Comparison of ENCODE assay signal across 8 mouse cellular contexts in the genomic region with DNA sequence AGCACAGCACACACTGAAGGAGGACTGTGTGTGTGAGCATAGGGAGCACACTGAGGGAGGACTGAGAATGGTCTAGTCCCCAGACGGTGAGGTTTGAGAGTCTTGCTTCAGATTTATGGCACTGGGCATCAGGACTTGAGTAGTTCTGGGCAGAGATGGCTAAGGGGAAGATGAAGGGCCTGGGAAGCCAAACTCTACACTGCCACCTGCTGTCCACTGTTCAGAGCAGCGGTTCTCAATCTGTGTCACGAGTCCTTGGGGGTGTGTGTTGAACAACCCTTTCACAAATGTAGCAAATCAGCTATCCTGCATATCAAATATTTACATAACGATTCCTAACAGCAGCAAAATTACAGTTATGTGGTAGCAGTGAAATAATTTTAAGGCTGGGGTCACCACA. TPM values are rescaled to one million over a fixed set of nuclear protein-coding genes. Genes with fewer than 3 reads are reported as not detected.
DNase-seq lines count a peak whose midpoint lies in the region; ATAC-seq and TF ChIP-seq lines count a peak whose summit lies in the region.

No protein-coding gene starts in this region.

- no peak for TF ChIP-seq POLR2A in small intestine, adult 2 months (IDR thresholded peaks at IDR 0.05; ENCODE audit: low read depth, low read length)

- no peak overlapping the region for H3K9ac ChIP-seq in forebrain, embryonic 15.5 days (replicated peaks)
- H3K9ac ChIP-seq in embryonic facial prominence, embryonic 11.5 days (replicated peaks; ENCODE audit: low read length) = no peak overlapping the region
- no peak overlapping the region for H3K9ac ChIP-seq in kidney, postnatal 0 days (ENCODE audit: low read depth, low read length)
- H3K9ac ChIP-seq in lung, embryonic 14.5 days = no peak overlapping the region

- H3K36me3 ChIP-seq in forebrain, embryonic 10.5 days (replicated peaks) = peaks cover 58% of the 10 kb centered on the region
- peaks cover 12% of the 10 kb centered on the region; the same call in 1 of the 2 replicates for H3K36me3 ChIP-seq in forebrain, embryonic 15.5 days
- no peaks in the 10 kb centered on the region; the same call in none of the 2 replicates for H3K36me3 ChIP-seq in embryonic facial prominence, embryonic 11.5 days (replicated peaks; ENCODE audit: control insufficient read depth, insufficient read depth, low read depth, low read length)
- H3K36me3 ChIP-seq in kidney, postnatal 0 days (ENCODE audit: insufficient read depth, low read length) = peaks cover 25% of the 10 kb centered on the region; the same call in 1 of the 2 replicates
- peaks cover 61% of the 10 kb centered on the region for H3K36me3 ChIP-seq in lung, embryonic 14.5 days (ENCODE audit: insufficient read depth)
- peaks cover 15% of the 10 kb centered on the region for H3K36me3 ChIP-seq in small intestine, adult 2 months (ENCODE audit: control insufficient read depth, insufficient read depth, low read length)

- no peak for ATAC-seq in forebrain, embryonic 15.5 days (replicated peaks)
- ATAC-seq in embryonic facial prominence, embryonic 11.5 days (replicated peaks; ENCODE audit: insufficient number of reproducible peaks, low FRiP score, low TSS enrichment, low read depth) = no peak
- no peak; the same call in 1 of the 2 replicates for ATAC-seq in kidney, postnatal 0 days (replicated peaks; ENCODE audit: low FRiP score, low read depth)
- no peak for ATAC-seq in lung, embryonic 14.5 days (ENCODE audit: insufficient read depth)

- H3K4me1 ChIP-seq in forebrain, embryonic 10.5 days = peaks cover 17% of the 10 kb centered on the region
- H3K4me1 ChIP-seq in forebrain, embryonic 15.5 days = peaks cover 25% of the 10 kb centered on the region
- H3K4me1 ChIP-seq in embryonic facial prominence, embryonic 11.5 days (ENCODE audit: control insufficient read depth, insufficient read depth, low read length) = no peaks in the 10 kb centered on the region
- peaks cover 10% of the 10 kb centered on the region for H3K4me1 ChIP-seq in kidney, postnatal 0 days (replicated peaks; ENCODE audit: insufficient read depth, low read length)
- H3K4me1 ChIP-seq in lung, embryonic 14.5 days (ENCODE audit: insufficient read depth) = peaks cover 12% of the 10 kb centered on the region; the same call in 1 of the 2 replicates
- H3K4me1 ChIP-seq in small intestine, adult 2 months (ENCODE audit: control insufficient read depth, insufficient read depth, insufficient read length, low read length) = peaks cover 9% of the 10 kb centered on the region

- H3K4me2 ChIP-seq in forebrain, embryonic 15.5 days (replicated peaks) = no peak overlapping the region
- H3K4me2 ChIP-seq in embryonic facial prominence, embryonic 11.5 days (ENCODE audit: low read depth, low read length) = no peak overlapping the region
- no peak overlapping the region for H3K4me2 ChIP-seq in kidney, postnatal 0 days (ENCODE audit: low read length)
- no peak overlapping the region for H3K4me2 ChIP-seq in lung, embryonic 14.5 days

- TF ChIP-seq CTCF in kidney, postnatal 0 days (IDR thresholded peaks at IDR 0.05; ENCODE audit: low read depth) = peak; percentile 89
- peak; percentile 81 for TF ChIP-seq CTCF in lung, embryonic 14.5 days (IDR thresholded peaks at IDR 0.05; ENCODE audit: low read depth)
- TF ChIP-seq CTCF in small intestine, adult 2 months (IDR thresholded peaks at IDR 0.05; ENCODE audit: extremely low read depth, insufficient read length, insufficient replicate concordance, low read depth, low read length) = peak; percentile 82; the same call in 1 of the 2 replicates

- peak; percentile 42 for DNase-seq in forebrain, embryonic 10.5 days (ENCODE audit: extremely low spot score, low spot score)
- peak; percentile 80 for DNase-seq in 416B (ENCODE audit: low read depth)
- peak; percentile 62 for DNase-seq in adrenal gland, postnatal 25 days
- peak; percentile 76 for DNase-seq in embryonic facial prominence, embryonic 11.5 days (ENCODE audit: low spot score)
- peak; percentile 86 for DNase-seq in kidney, postnatal 0 days (ENCODE audit: low spot score)
- peak; percentile 86 for DNase-seq in lung, embryonic 14.5 days

- H3K4me3 ChIP-seq in forebrain, embryonic 10.5 days = no peak overlapping the region
- no peak overlapping the region for H3K4me3 ChIP-seq in forebrain, embryonic 15.5 days
- no peak overlapping the region for H3K4me3 ChIP-seq in embryonic facial prominence, embryonic 11.5 days (ENCODE audit: low read depth, low read length)
- H3K4me3 ChIP-seq in kidney, postnatal 0 days (replicated peaks; ENCODE audit: low read depth, low read length) = no peak overlapping the region
- no peak overlapping the region for H3K4me3 ChIP-seq in lung, embryonic 14.5 days (ENCODE audit: low read depth, low read length)
- H3K4me3 ChIP-seq in small intestine, adult 2 months (ENCODE audit: low read depth, low read length) = no peak overlapping the region

- 40% methylated on average over 4 of the region's 4 CpGs for WGBS in forebrain, embryonic 10.5 days
- WGBS in forebrain, embryonic 15.5 days = 31% methylated on average over 4 of the region's 4 CpGs
- 50% methylated on average over 4 of the region's 4 CpGs for WGBS in embryonic facial prominence, embryonic 11.5 days
- 17% methylated on average over 4 of the region's 4 CpGs for WGBS in kidney, postnatal 0 days
- WGBS in lung, embryonic 14.5 days = 29% methylated on average over 4 of the region's 4 CpGs
- 16% methylated on average over 4 of the region's 4 CpGs for WGBS in small intestine, adult 2 months

- H3K27me3 ChIP-seq in forebrain, embryonic 10.5 days (ENCODE audit: poor library complexity, severe bottlenecking) = no peaks in the 10 kb centered on the region
- no peaks in the 10 kb centered on the region for H3K27me3 ChIP-seq in forebrain, embryonic 15.5 days
- H3K27me3 ChIP-seq in embryonic facial prominence, embryonic 11.5 days (ENCODE audit: control insufficient read depth, insufficient read depth, low read length) = no peaks in the 10 kb centered on the region
- no peaks in the 10 kb centered on the region for H3K27me3 ChIP-seq in kidney, postnatal 0 days (ENCODE audit: insufficient read depth, low read length)
- H3K27me3 ChIP-seq in lung, embryonic 14.5 days (ENCODE audit: insufficient read depth, low read length) = no peaks in the 10 kb centered on the region
- H3K27me3 ChIP-seq in small intestine, adult 2 months (ENCODE audit: control insufficient read depth, insufficient read depth, low read length) = no peaks in the 10 kb centered on the region

- H3K27ac ChIP-seq in forebrain, embryonic 10.5 days = no peak overlapping the region
- H3K27ac ChIP-seq in forebrain, embryonic 15.5 days (replicated peaks) = no peak overlapping the region
- H3K27ac ChIP-seq in embryonic facial prominence, embryonic 11.5 days (replicated peaks; ENCODE audit: low read depth, low read length) = no peak overlapping the region
- H3K27ac ChIP-seq in kidney, postnatal 0 days = no peak overlapping the region
- no peak overlapping the region for H3K27ac ChIP-seq in lung, embryonic 14.5 days (ENCODE audit: low read depth)
- H3K27ac ChIP-seq in small intestine, adult 2 months (ENCODE audit: insufficient read depth, low read depth, low read length) = no peak overlapping the region

- no peaks in the 10 kb centered on the region for H3K9me3 ChIP-seq in forebrain, embryonic 10.5 days
- no peaks in the 10 kb centered on the region for H3K9me3 ChIP-seq in forebrain, embryonic 15.5 days
- H3K9me3 ChIP-seq in embryonic facial prominence, embryonic 11.5 days (replicated peaks; ENCODE audit: control insufficient read depth, low read length) = no peaks in the 10 kb centered on the region
- no peaks in the 10 kb centered on the region for H3K9me3 ChIP-seq in kidney, postnatal 0 days (replicated peaks; ENCODE audit: low read length)
- no peaks in the 10 kb centered on the region for H3K9me3 ChIP-seq in lung, embryonic 14.5 days (ENCODE audit: low read depth, low read length)

RNA-seq across cellular contexts. Expression of gene D10Jhu81e, which starts 5.7 kb away (rescaled TPM):
- 14.9 and 20.8 TPM in 2 replicates for polyA plus RNA-seq in forebrain, embryonic 10.5 days (2016; fragmentation: Nextera tagmentation; extraction: Ambion mirVana)
- 23.6 and 26.8 TPM in 2 replicates for polyA plus RNA-seq in forebrain, embryonic 15.5 days (2015; fragmentation: Nextera tagmentation; extraction: Ambion mirVana)
- 235 and 247 TPM in 2 replicates for total RNA-seq in adrenal gland, postnatal 25 days (2021)
- 22.7 and 25.3 TPM in 2 replicates for polyA plus RNA-seq in embryonic facial prominence, embryonic 11.5 days (2014; fragmentation: Nextera tagmentation; extraction: Ambion mirVana)
- polyA plus RNA-seq in kidney, postnatal 0 days (2015; fragmentation: Nextera tagmentation; extraction: Ambion mirVana) = 55.9 and 60.9 TPM in 2 replicates
- 16.7 and 19.7 TPM in 2 replicates for polyA plus RNA-seq in lung, embryonic 14.5 days (2014; fragmentation: Nextera tagmentation; extraction: Ambion mirVana)
- 56.4 and 63.8 TPM in 2 replicates for polyA plus RNA-seq in small intestine, adult 2 months (2012; rRNA removed)

RNA-seq across cellular contexts. Expression of gene Pwp2, which starts 21.0 kb away (rescaled TPM):
- 34.7 and 35.8 TPM in 2 replicates for polyA plus RNA-seq in forebrain, embryonic 10.5 days (2016; fragmentation: Nextera tagmentation; extraction: Ambion mirVana)
- 22.5 and 24.2 TPM in 2 replicates for polyA plus RNA-seq in forebrain, embryonic 15.5 days (2015; fragmentation: Nextera tagmentation; extraction: Ambion mirVana)
- total RNA-seq in adrenal gland, postnatal 25 days (2021) = 17.8 and 17.9 TPM in 2 replicates
- polyA plus RNA-seq in embryonic facial prominence, embryonic 11.5 days (2014; fragmentation: Nextera tagmentation; extraction: Ambion mirVana) = 20.0 and 21.6 TPM in 2 replicates
- 13.2 and 13.6 TPM in 2 replicates for polyA plus RNA-seq in kidney, postnatal 0 days (2015; fragmentation: Nextera tagmentation; extraction: Ambion mirVana)
- 20.8 and 21.8 TPM in 2 replicates for polyA plus RNA-seq in lung, embryonic 14.5 days (2014; fragmentation: Nextera tagmentation; extraction: Ambion mirVana)
- 3.1 and 4.7 TPM in 2 replicates for polyA plus RNA-seq in small intestine, adult 2 months (2012; rRNA removed)
